Mouse (Mus musculus) hindbrain, postnatal 0 days (tissue): ENCODE measurements around the gene Olfr1453. TPM values are rescaled to one million over a fixed set of nuclear protein-coding genes. Genes with fewer than 3 reads are reported as not detected.
"Not testable (repeated sequence)": the region's sequence is repeated elsewhere in the genome, so short reads cannot be mapped to it uniquely, and the experiment has no call there.

Source experiments
- ATAC-seq: fragments of 200-750 bp; cut with Nextera tagmentation; 2 replicates; pipeline ENCODE4 v1.8.0; 2017; ENCODE audit warnings: mild to moderate bottlenecking, moderate TSS enrichment, moderate library complexity
- DNase-seq: peaks from one replicate; pipeline ENCODE4 v3.0.0-alpha.2; 2015; ENCODE audit warnings: low spot score
- H3K27ac ChIP-seq: fragments of 300-500 bp; sonication (generic); 2 replicates; pipeline ENCODE4 v1.5.1; 2014; ENCODE audit warnings: mild to moderate bottlenecking
- H3K27me3 ChIP-seq: fragments of 300-500 bp; sonication (generic); 2 replicates; pipeline ENCODE4 v1.6.1; 2014; ENCODE audit warnings: low read length, mixed read lengths; ENCODE audit not compliant: insufficient read depth
- H3K36me3 ChIP-seq: fragments of 300-500 bp; sonication (generic); 2 replicates; pipeline ENCODE4 v1.6.1; 2014; ENCODE audit warnings: low read length, mixed read lengths; ENCODE audit not compliant: insufficient read depth
- H3K4me1 ChIP-seq: fragments of 300-500 bp; sonication (generic); 2 replicates; pipeline ENCODE4 v1.6.1; 2014; ENCODE audit warnings: antibody characterized with exemption, low read length, mixed read lengths; ENCODE audit not compliant: insufficient read depth
- H3K4me2 ChIP-seq: fragments of 300-500 bp; sonication (generic); 2 replicates; pipeline ENCODE4 v1.6.1; 2014; ENCODE audit warnings: low read depth, mild to moderate bottlenecking, low read length, moderate library complexity, mixed read lengths
- H3K4me3 ChIP-seq: fragments of 300-500 bp; sonication (generic); 2 replicates; pipeline ENCODE4 v1.5.1; 2014; ENCODE audit warnings: low read length
- H3K9ac ChIP-seq: fragments of 300-500 bp; sonication (generic); replicated peaks from 2 replicates; pipeline ENCODE4 v1.6.1; 2014; ENCODE audit warnings: mild to moderate bottlenecking, low read length, moderate library complexity, mixed read lengths
- H3K9me3 ChIP-seq: fragments of 300-500 bp; sonication (generic); 2 replicates; pipeline ENCODE4 v1.6.1; 2016; ENCODE audit warnings: low read length, mixed read lengths
- CTCF ChIP-seq: IDR thresholded peaks from 2 replicates; pipeline ENCODE4 v1.5.1; 2016; ENCODE audit warnings: antibody characterized with exemption, control low read depth, low read depth
- whole genome bisulfite sequencing: fragments of 180-500 bp; shearing (Covaris S2); extraction: QIAGEN DNeasy Blood & Tissue Kit; methylation state at CpG from one replicate; pipeline ENCODE4 v1.1.7; 2014; 5-methylcytosine and 5-hydroxymethylcytosine counted together
- polyA plus RNA-seq: library from polyadenylated mRNA; unstranded; fragments of >200 nt; fragmentation: Nextera tagmentation; extraction: Ambion mirVana; gene quantifications from 2 replicates; pipeline ENCODE4 v1.2.1, GENCODE M21; 2015
- total RNA-seq: library from RNA; depleted of rRNA; stranded (reverse); fragments of >200 nt; gene quantifications from 2 replicates; pipeline ENCODE4 v1.2.3, GENCODE M21; 2014; rRNA removed

The Olfr1453 gene
- total RNA-seq (not detected in 2 replicates), polyA plus RNA-seq (not detected in 2 replicates)

- 47% methylated on average over 1 of the region's 1 CpGs for WGBS
- TF ChIP-seq CTCF, result no peak
Observed at GRCm38 (mm10) chr19:13028227-13028626, at the start of gene Olfr1453. Olfr1453 (minus strand) TSS chr19:13028327.

DNA sequence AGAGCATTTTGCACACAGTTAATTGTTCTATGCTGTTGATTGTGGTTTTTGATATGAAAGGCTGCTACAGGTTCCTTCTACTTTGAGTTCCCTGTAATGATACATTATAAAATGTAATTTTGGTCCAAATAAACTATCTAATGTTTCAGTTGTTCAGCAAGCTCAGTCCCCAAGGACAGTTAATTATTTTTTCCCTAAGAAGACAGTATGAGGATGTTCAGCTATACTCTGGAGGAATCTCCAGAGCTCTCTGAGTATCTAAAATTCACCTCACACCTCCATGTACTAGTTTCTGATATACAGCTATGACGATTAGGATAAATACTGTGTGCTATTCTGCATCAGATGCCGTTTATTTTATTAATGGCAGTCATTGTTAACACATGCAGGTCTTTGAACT is 32.2 kb upstream of the Olfr1453 start, which contains the start of gene Olfr1454:
Gene Olfr1454 (plus strand): TSS at position 301 of the 400 bp plus-strand sequence.
- no peak for TF ChIP-seq CTCF
- no peaks in the 10 kb centered on the region for H3K27me3 ChIP-seq
- WGBS, result 71% methylated on average over 2 of the region's 2 CpGs
- no peaks in the 10 kb centered on the region for H3K4me1 ChIP-seq
- H3K27ac ChIP-seq, result no peak within 1 kb of the TSS
- no peak for ATAC-seq
- no peak for DNase-seq
- no peak within 1 kb of the TSS for H3K4me2 ChIP-seq
- H3K9me3 ChIP-seq, result peaks cover 6% of the 10 kb centered on the region; the same call in 1 of the 2 replicates
- H3K36me3 ChIP-seq, result no peaks in the 10 kb centered on the region
- no peak within 1 kb of the TSS for H3K4me3 ChIP-seq
- no peak within 1 kb of the TSS for H3K9ac ChIP-seq

More at GRCm38 (mm10) chr19:13028227-13028626, at the start of gene Olfr1453:
- peaks cover 3% of the 10 kb centered on the region; the same call in 1 of the 2 replicates for H3K9me3 ChIP-seq
- H3K4me1 ChIP-seq, result no peaks in the 10 kb centered on the region
- H3K36me3 ChIP-seq, result no peaks in the 10 kb centered on the region
- H3K4me2 ChIP-seq, result no peak within 1 kb of the TSS
- H3K27me3 ChIP-seq, result no peaks in the 10 kb centered on the region
- DNase-seq (no peak), ATAC-seq (no peak)
- no peak within 1 kb of the TSS for H3K9ac ChIP-seq
- H3K4me3 ChIP-seq, result no peak within 1 kb of the TSS
- no peak within 1 kb of the TSS for H3K27ac ChIP-seq

DNA sequence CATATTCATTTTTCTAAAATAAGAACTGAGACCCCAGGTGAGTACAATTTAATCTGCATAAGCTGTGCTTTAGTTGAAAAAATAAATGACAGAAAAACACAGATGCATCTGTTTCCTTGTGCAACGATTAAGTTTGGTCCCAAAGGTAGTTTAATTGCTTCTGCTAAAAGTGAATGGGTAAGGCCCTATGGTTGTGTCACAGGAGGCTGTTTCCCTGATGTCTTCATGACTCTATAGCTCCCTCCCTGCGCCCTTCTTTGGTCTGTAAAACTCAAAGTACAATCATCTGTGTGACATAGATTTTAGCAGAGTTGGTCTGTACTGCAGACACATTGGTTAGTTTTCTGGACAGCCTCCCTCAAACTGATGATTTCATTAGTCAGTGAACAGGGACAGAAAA is 33.4 kb downstream of the Olfr1453 start, which contains the start of gene Olfr1451:
Gene Olfr1451 (plus strand): TSS at position 301 of the 400 bp plus-strand sequence.
- no peak within 1 kb of the TSS for H3K9ac ChIP-seq
- H3K4me3 ChIP-seq, result no peak within 1 kb of the TSS
- DNase-seq (no peak), ATAC-seq (no peak)
- no peaks in the 10 kb centered on the region for H3K36me3 ChIP-seq
- no peaks in the 10 kb centered on the region for H3K27me3 ChIP-seq
- H3K4me1 ChIP-seq, result no peaks in the 10 kb centered on the region
- 73% methylated on average over 2 of the region's 2 CpGs for WGBS
- no peak within 1 kb of the TSS for H3K27ac ChIP-seq
- no peaks in the 10 kb centered on the region for H3K9me3 ChIP-seq
- H3K4me2 ChIP-seq, result no peak within 1 kb of the TSS
- no peak for TF ChIP-seq CTCF

GRCm38 (mm10) chr19:12992316-12992715 is 35.8 kb downstream of the Olfr1453 start:
- not testable (repeated sequence) for H3K9ac ChIP-seq, ATAC-seq, H3K4me3 ChIP-seq, H3K27ac ChIP-seq, H3K9me3 ChIP-seq, H3K27me3 ChIP-seq, H3K4me2 ChIP-seq, H3K4me1 ChIP-seq, H3K36me3 ChIP-seq, DNase-seq
- WGBS, result 92% methylated on average over 4 of the region's 4 CpGs

Other genes starting within 250 kb of the Olfr1453 start
- 42.5 and 49.1 TPM in 2 replicates for gene Zfp91, start 232.2 kb downstream of the Olfr1453 start, total RNA-seq
- gene Zfp91, start 232.2 kb downstream of the Olfr1453 start, polyA plus RNA-seq, result 13.4 and 14.1 TPM in 2 replicates
- gene Lpxn, start 232.1 kb downstream of the Olfr1453 start, total RNA-seq, result 0.83 and 1.8 TPM in 2 replicates
- gene Lpxn, start 232.1 kb downstream of the Olfr1453 start, polyA plus RNA-seq, result 1.1 and 1.2 TPM in 2 replicates
- not detected in 2 replicates for gene Gm5244, start 181.6 kb downstream of the Olfr1453 start, total RNA-seq
- not detected in 2 replicates for gene Gm5244, start 181.6 kb downstream of the Olfr1453 start, polyA plus RNA-seq
- not detected in 2 replicates for gene Olfr1444, start 171.0 kb downstream of the Olfr1453 start, total RNA-seq
- gene Olfr1444, start 171.0 kb downstream of the Olfr1453 start, polyA plus RNA-seq, result not detected in 2 replicates
- not detected in 2 replicates for gene Olfr1445, start 144.5 kb downstream of the Olfr1453 start, total RNA-seq
- not detected in 2 replicates for gene Olfr1445, start 144.5 kb downstream of the Olfr1453 start, polyA plus RNA-seq
- not detected in 2 replicates for gene Olfr1446, start 134.8 kb downstream of the Olfr1453 start, total RNA-seq
- gene Olfr1446, start 134.8 kb downstream of the Olfr1453 start, polyA plus RNA-seq, result not detected in 2 replicates
- gene Olfr1447, start 124.6 kb downstream of the Olfr1453 start, total RNA-seq, result not detected in 2 replicates
- gene Olfr1447, start 124.6 kb downstream of the Olfr1453 start, polyA plus RNA-seq, result not detected in 2 replicates
- not detected in 2 replicates for gene Olfr1448, start 103.9 kb downstream of the Olfr1453 start, total RNA-seq
- gene Olfr1448, start 103.9 kb downstream of the Olfr1453 start, polyA plus RNA-seq, result not detected in 2 replicates
- not detected in 2 replicates for gene Olfr1449, start 97.5 kb downstream of the Olfr1453 start, total RNA-seq
- gene Olfr1449, start 97.5 kb downstream of the Olfr1453 start, polyA plus RNA-seq, result not detected in 2 replicates
- gene Olfr1450, start 78.1 kb downstream of the Olfr1453 start, total RNA-seq, result not detected in 2 replicates
- not detected in 2 replicates for gene Olfr1450, start 78.1 kb downstream of the Olfr1453 start, polyA plus RNA-seq
- gene Olfr1451, start 33.3 kb downstream of the Olfr1453 start, total RNA-seq, result not detected in 2 replicates
- not detected in 2 replicates for gene Olfr1451, start 33.3 kb downstream of the Olfr1453 start, polyA plus RNA-seq
- gene Olfr1454, start 32.3 kb upstream of the Olfr1453 start, total RNA-seq, result not detected in 2 replicates
- not detected in 2 replicates for gene Olfr1454, start 32.3 kb upstream of the Olfr1453 start, polyA plus RNA-seq
- not detected in 2 replicates for gene Olfr1457, start 69.6 kb upstream of the Olfr1453 start, total RNA-seq
- not detected in 2 replicates for gene Olfr1457, start 69.6 kb upstream of the Olfr1453 start, polyA plus RNA-seq
- gene Olfr1458, start 78.4 kb upstream of the Olfr1453 start, total RNA-seq, result not detected in 2 replicates
- not detected in 2 replicates for gene Olfr1458, start 78.4 kb upstream of the Olfr1453 start, polyA plus RNA-seq
- gene Olfr1459, start 121.2 kb upstream of the Olfr1453 start, total RNA-seq, result not detected in 2 replicates
- gene Olfr1459, start 121.2 kb upstream of the Olfr1453 start, polyA plus RNA-seq, result not detected in 2 replicates
- not detected in 2 replicates for gene Olfr1461, start 134.7 kb upstream of the Olfr1453 start, total RNA-seq
- not detected in 2 replicates for gene Olfr1461, start 134.7 kb upstream of the Olfr1453 start, polyA plus RNA-seq
- gene Olfr1462, start 157.4 kb upstream of the Olfr1453 start, total RNA-seq, result not detected in 2 replicates
- not detected in 2 replicates for gene Olfr1462, start 157.4 kb upstream of the Olfr1453 start, polyA plus RNA-seq
- not detected in 2 replicates for gene Olfr1463, start 203.0 kb upstream of the Olfr1453 start, total RNA-seq
- gene Olfr1463, start 203.0 kb upstream of the Olfr1453 start, polyA plus RNA-seq, result not detected in 2 replicates